Mouse (Mus musculus) liver, embryonic 14.5 days (tissue): Measurements from ENCODE around the gene Ltbp1.

Experiments used
- CTCF ChIP-seq: IDR thresholded peaks from 2 replicates; pipeline ENCODE4 v1.5.1; 2016; ENCODE audit warnings: antibody characterized with exemption, low read depth, control low read depth
- EP300 ChIP-seq: IDR thresholded peaks from 2 replicates; pipeline ENCODE4 v1.6.1; 2016; ENCODE audit warnings: antibody characterized with exemption, low read depth

DNA sequence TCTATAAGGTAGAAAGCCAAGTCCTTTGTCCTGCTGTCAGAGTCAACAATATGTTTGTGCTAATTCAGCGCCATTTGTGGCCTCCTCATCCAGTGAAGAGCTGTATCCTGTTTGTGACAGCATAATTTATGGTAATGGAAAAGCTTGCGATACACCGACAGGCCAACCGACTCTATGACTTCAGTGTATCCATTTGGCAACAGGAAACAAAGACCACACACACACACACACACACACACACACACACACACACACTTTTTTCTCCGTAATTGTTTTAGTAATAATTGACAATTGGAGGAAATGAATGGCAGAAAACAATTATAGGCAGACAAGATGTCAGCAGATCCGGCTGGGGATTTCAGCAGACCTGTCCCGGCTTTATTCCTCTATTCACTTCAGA, 435.3 kb downstream of the Ltbp1 start:
- no peak for TF ChIP-seq EP300
- TF ChIP-seq CTCF, result no peak
